Mouse (Mus musculus) brain, adult 10 weeks (tissue): ENCODE data around the gene Strn3. TPM values are rescaled to one million over a fixed set of nuclear protein-coding genes. Genes with fewer than 3 reads are reported as not detected.

ENCODE experiments used
- polyA plus RNA-seq: library from polyadenylated mRNA; stranded (reverse); fragments of 350-450 nt; fragmentation: Illumina TruSeq; extraction: RNeasy Lipid Tissue Mini Kit (QIAGEN cat#74804); gene quantifications from one replicate; pipeline ENCODE4 v1.2.3, GENCODE M21; 2015; ENCODE audit warnings: low read depth, low replicate concordance

The Strn3 gene
- 65.1 TPM for polyA plus RNA-seq

GRCm38 (mm10) chr12:51691845-51692632 is at the start of gene Strn3:
Gene Strn3, minus strand, starts transcription at chr12:51691897.

GRCm38 (mm10) chr12:51690893-51691844 is 528 bp downstream of the Strn3 start, which contains the start of gene Ap4s1:
Gene Ap4s1, plus strand, starts transcription at chr12:51691033.

GRCm38 (mm10) chr12:51593229-51594029 is 98.3 kb downstream of the Strn3 start, which contains the start of gene Coch:
Gene Coch, plus strand, starts transcription at chr12:51593341.

Other genes with a start within 250 kb of the Strn3 start
- 57.4 TPM for gene Coch, start 98.6 kb downstream of the Strn3 start, polyA plus RNA-seq
- 91.3 TPM for gene Ap4s1, start 864 bp downstream of the Strn3 start, polyA plus RNA-seq
- 36.1 TPM for gene Hectd1, start 137.6 kb upstream of the Strn3 start, polyA plus RNA-seq